In genomic region chr9:79653327-79654150, GRCm38 (mm10) we compare ENCODE assay signal across 21 mouse cellular contexts.
DNase-seq lines count a peak whose midpoint lies in the region; ATAC-seq and TF ChIP-seq lines count a peak whose summit lies in the region.
"Had no signal": no experiment of that assay in that cellular context is flagged by ENCODE, and none has a peak within 500 bp of the region (broad histone marks: within the 10 kb centered on the region; RNA-seq: fewer than 3 reads in every experiment).

No protein-coding gene starts in this region.

- no peaks in the 10 kb centered on the region for H3K9me3 ChIP-seq in forebrain, embryonic 13.5 days (replicated peaks)
- no peaks in the 10 kb centered on the region for H3K9me3 ChIP-seq in forebrain, embryonic 12.5 days
- H3K9me3 ChIP-seq in kidney, embryonic 14.5 days (ENCODE audit: control insufficient read depth, low read length), result no peaks in the 10 kb centered on the region
- no peaks in the 10 kb centered on the region for H3K9me3 ChIP-seq in lung, postnatal 0 days (ENCODE audit: low read length)
- H3K9me3 ChIP-seq: hindbrain, embryonic 13.5 days had no signal

- no peak for TF ChIP-seq EP300 in lung, postnatal 0 days (IDR thresholded peaks at IDR 0.05)

- no peak overlapping the region for H3K4me3 ChIP-seq in forebrain, embryonic 13.5 days
- H3K4me3 ChIP-seq in forebrain, embryonic 12.5 days (replicated peaks), result no peak overlapping the region
- H3K4me3 ChIP-seq in kidney, embryonic 14.5 days (ENCODE audit: low read length), result no peak overlapping the region
- H3K4me3 ChIP-seq in embryonic fibroblast, embryonic 13.5 days (ENCODE audit: insufficient read depth, low read length), result no peak overlapping the region
- no peak overlapping the region for H3K4me3 ChIP-seq in lung, postnatal 0 days (ENCODE audit: low read depth, low read length)
- H3K4me3 ChIP-seq: hindbrain, embryonic 13.5 days had no signal

- 88% methylated on average over 16 of the region's 16 CpGs for WGBS in forebrain, embryonic 13.5 days
- WGBS in forebrain, embryonic 12.5 days, result 90% methylated on average over 16 of the region's 16 CpGs
- WGBS in kidney, embryonic 14.5 days, result 89% methylated on average over 16 of the region's 16 CpGs
- WGBS in lung, postnatal 0 days, result 81% methylated on average over 16 of the region's 16 CpGs

- H3K4me1 ChIP-seq in forebrain, embryonic 13.5 days, result no peaks in the 10 kb centered on the region
- H3K4me1 ChIP-seq in forebrain, embryonic 12.5 days, result no peaks in the 10 kb centered on the region
- no peaks in the 10 kb centered on the region for H3K4me1 ChIP-seq in kidney, embryonic 14.5 days (ENCODE audit: control insufficient read depth, insufficient read depth, low read length)
- H3K4me1 ChIP-seq in embryonic fibroblast, embryonic 13.5 days (ENCODE audit: control insufficient read depth, insufficient read depth, low read length), result 0 out of 2 replicates have a peak, but pooled peaks cover 2% of the 10 kb centered on the region
- no peaks in the 10 kb centered on the region for H3K4me1 ChIP-seq in lung, postnatal 0 days (ENCODE audit: insufficient read depth, low read depth, low read length)
- H3K4me1 ChIP-seq: hindbrain, embryonic 13.5 days had no signal

- no peaks in the 10 kb centered on the region for H3K27me3 ChIP-seq in forebrain, embryonic 13.5 days
- H3K27me3 ChIP-seq in forebrain, embryonic 12.5 days, result no peaks in the 10 kb centered on the region
- H3K27me3 ChIP-seq in kidney, embryonic 14.5 days (ENCODE audit: control insufficient read depth, insufficient read depth, low read length), result no peaks in the 10 kb centered on the region
- no peaks in the 10 kb centered on the region for H3K27me3 ChIP-seq in lung, postnatal 0 days (replicated peaks; ENCODE audit: insufficient read depth, low read length)
- H3K27me3 ChIP-seq: hindbrain, embryonic 13.5 days had no signal

- ATAC-seq in forebrain, embryonic 13.5 days, result peak; percentile 33; the same call in 1 of the 2 replicates
- ATAC-seq in forebrain, embryonic 12.5 days (ENCODE audit: low FRiP score), result no peak
- no peak for ATAC-seq in kidney, embryonic 14.5 days (ENCODE audit: low FRiP score, low TSS enrichment)
- no peak for ATAC-seq in lung, postnatal 0 days

- no peak overlapping the region for H3K4me2 ChIP-seq in forebrain, embryonic 13.5 days
- no peak overlapping the region for H3K4me2 ChIP-seq in forebrain, embryonic 12.5 days
- H3K4me2 ChIP-seq in kidney, embryonic 14.5 days (replicated peaks; ENCODE audit: low read depth, low read length), result no peak overlapping the region
- no peak overlapping the region for H3K4me2 ChIP-seq in lung, postnatal 0 days (replicated peaks; ENCODE audit: low read depth, low read length)
- H3K4me2 ChIP-seq: hindbrain, embryonic 13.5 days; liver, embryonic 11.5 days; midbrain, embryonic 11.5 days had no signal

- TF ChIP-seq CTCF in embryonic fibroblast, embryonic 13.5 days (IDR thresholded peaks at IDR 0.05; ENCODE audit: borderline replicate concordance, insufficient read depth, low read length), result no peak
- TF ChIP-seq CTCF in lung, postnatal 0 days (IDR thresholded peaks at IDR 0.05), result no peak

- no peak overlapping the region for H3K27ac ChIP-seq in forebrain, embryonic 13.5 days
- H3K27ac ChIP-seq in forebrain, embryonic 12.5 days, result no peak overlapping the region
- H3K27ac ChIP-seq in kidney, embryonic 14.5 days (ENCODE audit: low read depth, low read length), result no peak overlapping the region
- peak overlapping the region; percentile 81 for H3K27ac ChIP-seq in embryonic fibroblast, embryonic 13.5 days (ENCODE audit: insufficient read depth, low read length)
- no peak overlapping the region for H3K27ac ChIP-seq in lung, postnatal 0 days (ENCODE audit: low read length)
- H3K27ac ChIP-seq: hindbrain, embryonic 13.5 days had no signal

- no peak overlapping the region for H3K9ac ChIP-seq in forebrain, embryonic 13.5 days
- no peak overlapping the region for H3K9ac ChIP-seq in forebrain, embryonic 12.5 days
- H3K9ac ChIP-seq in kidney, embryonic 14.5 days (ENCODE audit: low read depth, low read length), result no peak overlapping the region
- no peak overlapping the region for H3K9ac ChIP-seq in lung, postnatal 0 days (replicated peaks; ENCODE audit: low read depth)
- H3K9ac ChIP-seq: hindbrain, embryonic 13.5 days had no signal

- peak; percentile 3 to 10 for DNase-seq in kidney, postnatal 4 days
- DNase-seq in NIH3T3 (ENCODE audit: low read depth), result peak; percentile 6
- DNase-seq in lung, postnatal 0 days (ENCODE audit: low spot score), result no peak
- no peak for DNase-seq in cerebellum, adult 11-12 months
- DNase-seq: cerebellum, adult 2 months; cerebellum, postnatal 36 days; gastrocnemius, postnatal 14 days; heart, adult 18-20 months; kidney, adult 11 months; kidney, postnatal 10 days; lung, adult 18-20 months; lung, postnatal 14 days; thymus, adult 2 months; thymus, postnatal 4 days had no signal

- TF ChIP-seq POLR2A in embryonic fibroblast, embryonic 13.5 days (IDR thresholded peaks at IDR 0.05; ENCODE audit: low read depth, low read length), result no peak

- no peaks in the 10 kb centered on the region for H3K36me3 ChIP-seq in forebrain, embryonic 13.5 days (ENCODE audit: poor library complexity, severe bottlenecking)
- no peaks in the 10 kb centered on the region for H3K36me3 ChIP-seq in forebrain, embryonic 12.5 days (replicated peaks)
- no peaks in the 10 kb centered on the region; the same call in 1 of the 2 replicates for H3K36me3 ChIP-seq in kidney, embryonic 14.5 days (ENCODE audit: control insufficient read depth, insufficient read depth, low read length)
- no peaks in the 10 kb centered on the region for H3K36me3 ChIP-seq in lung, postnatal 0 days (ENCODE audit: insufficient read depth, low read length)
- H3K36me3 ChIP-seq: hindbrain, embryonic 13.5 days had no signal

Comparison
In these comparisons a context has a peak if more than half of its experiments do, and no peak if none do; other contexts are left out.
1. DNase-seq: peak in kidney, postnatal 4 days (2 of 2) and NIH3T3 (single experiment); none in lung, postnatal 0 days (single experiment) and cerebellum, adult 11-12 months (single experiment).